Mouse (Mus musculus): Measurements from ENCODE around the gene Mmp13.
"Not testable (repeated sequence)": the region's sequence is repeated elsewhere in the genome, so short reads cannot be mapped to it uniquely, and the experiment has no call there.

The Mmp13 gene

DNA sequence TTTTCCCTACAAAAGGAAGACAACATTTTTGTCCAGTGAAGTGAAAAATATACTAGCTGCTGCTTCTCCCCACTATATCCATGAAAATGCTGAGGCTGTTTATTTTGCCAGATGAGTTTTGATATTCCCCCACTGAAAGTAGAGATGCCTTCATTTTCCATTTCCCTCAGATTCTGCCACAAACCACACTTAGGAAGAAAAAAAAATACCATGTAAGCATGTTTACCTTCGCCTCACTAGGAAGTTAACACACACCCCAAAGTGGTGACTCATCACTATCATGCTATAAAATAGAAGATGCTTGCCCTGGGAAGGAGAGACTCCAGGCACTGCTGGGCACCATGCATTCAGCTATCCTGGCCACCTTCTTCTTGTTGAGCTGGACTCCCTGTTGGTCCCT lies at the start of gene Mmp13:
Gene Mmp13, plus strand, starts transcription at position 301 of the 400 bp plus-strand sequence.
- DNase-seq (ENCODE audit: low spot score): no peak

GRCm38 (mm10) chr9:7238619-7239018 lies 33.7 kb upstream of the Mmp13 start:
- no peak for DNase-seq (ENCODE audit: low spot score)

DNA sequence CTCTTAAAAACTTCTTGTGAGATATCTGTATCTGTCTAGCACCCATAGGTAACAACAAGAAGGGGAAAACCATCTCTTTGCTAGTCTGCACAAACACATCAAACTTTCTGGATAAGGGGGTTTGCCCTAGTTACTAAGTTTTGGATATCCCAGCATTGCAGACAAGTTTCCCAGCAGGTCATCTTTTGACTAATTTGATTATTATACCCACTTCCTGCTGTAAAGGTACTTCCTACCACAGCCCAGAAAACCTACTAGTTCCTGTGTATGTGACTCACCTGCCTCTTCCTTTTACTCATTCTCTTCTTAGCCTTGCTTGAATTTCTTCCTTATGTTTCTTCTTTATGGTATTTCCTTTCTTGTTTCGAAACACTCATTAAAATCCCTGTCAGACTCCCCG lies 32.3 kb upstream of the Mmp13 start:
- DNase-seq (ENCODE audit: low spot score): no peak

DNA sequence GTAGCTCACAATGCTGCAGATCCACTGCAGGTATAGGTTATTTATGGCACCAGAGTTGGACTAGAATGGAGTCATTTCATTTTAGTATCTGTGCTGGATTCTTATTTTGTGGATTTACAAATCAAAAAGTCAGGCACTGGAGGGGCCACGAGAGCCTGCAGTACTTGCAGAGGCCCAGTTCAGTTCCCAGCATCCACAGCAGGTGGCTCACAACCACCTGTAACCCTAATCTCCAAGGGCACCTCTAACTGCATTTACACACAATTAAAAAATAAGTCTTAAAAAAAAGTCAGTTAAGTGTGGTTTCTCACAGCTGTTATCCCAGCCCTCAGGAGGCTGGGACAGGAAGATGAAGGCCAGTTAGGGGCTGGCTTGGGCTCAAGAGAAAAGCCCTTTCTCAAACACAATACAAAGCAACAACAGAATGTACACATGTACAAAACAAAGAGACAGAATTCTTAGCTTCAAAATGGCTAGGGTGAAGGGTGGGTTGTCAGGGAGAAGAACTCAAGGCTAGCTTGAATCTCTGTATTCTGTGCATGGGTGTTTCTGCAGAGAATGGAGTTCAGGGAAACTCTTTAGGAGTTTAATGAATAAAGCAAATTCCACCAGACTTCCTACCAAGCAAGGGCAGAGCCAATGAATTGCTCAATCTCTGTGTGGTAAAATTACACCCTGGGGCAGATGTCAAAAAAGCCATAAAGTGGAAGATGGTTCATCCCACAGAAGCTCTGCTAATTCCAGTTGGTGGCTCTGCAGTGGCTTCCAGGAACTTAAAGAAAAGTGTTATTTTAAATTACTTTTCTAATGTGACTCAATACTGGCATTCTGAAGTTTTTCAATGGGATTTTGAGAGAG lies 19.3 kb upstream of the Mmp13 start:
- no peak for DNase-seq (ENCODE audit: low spot score)

DNA sequence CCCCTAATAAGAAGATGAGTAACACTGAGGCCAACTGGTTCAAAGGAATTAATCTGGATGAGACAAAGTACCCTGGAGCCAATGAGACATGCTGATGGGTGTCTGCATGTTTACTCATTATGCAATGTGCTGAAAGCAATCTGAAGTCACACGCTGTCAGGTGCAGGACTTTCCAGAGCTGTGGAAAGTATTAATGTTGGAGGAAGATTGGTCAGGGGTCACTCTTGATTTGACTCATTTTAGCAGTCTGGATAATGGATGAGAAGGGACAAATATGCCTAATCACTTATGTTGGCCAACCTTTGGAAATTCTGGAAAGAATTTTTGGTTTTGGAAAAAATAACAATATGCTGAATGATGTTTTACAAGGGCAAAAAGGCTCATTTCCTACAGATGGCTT lies 10.6 kb upstream of the Mmp13 start:
- DNase-seq (ENCODE audit: low spot score): no peak

- DNase-seq (ENCODE audit: low spot score): peak; percentile 50
Measured at GRCm38 (mm10) chr9:7270071-7270470, 2.2 kb upstream of the Mmp13 start.

- no peak for DNase-seq (ENCODE audit: low spot score)
Measured at GRCm38 (mm10) chr9:7282565-7283302, 10.4 kb downstream of the Mmp13 start.

GRCm38 (mm10) chr9:7283303-7283684 lies 11.0 kb downstream of the Mmp13 start:
- not testable (repeated sequence) for DNase-seq (ENCODE audit: low spot score)

DNA sequence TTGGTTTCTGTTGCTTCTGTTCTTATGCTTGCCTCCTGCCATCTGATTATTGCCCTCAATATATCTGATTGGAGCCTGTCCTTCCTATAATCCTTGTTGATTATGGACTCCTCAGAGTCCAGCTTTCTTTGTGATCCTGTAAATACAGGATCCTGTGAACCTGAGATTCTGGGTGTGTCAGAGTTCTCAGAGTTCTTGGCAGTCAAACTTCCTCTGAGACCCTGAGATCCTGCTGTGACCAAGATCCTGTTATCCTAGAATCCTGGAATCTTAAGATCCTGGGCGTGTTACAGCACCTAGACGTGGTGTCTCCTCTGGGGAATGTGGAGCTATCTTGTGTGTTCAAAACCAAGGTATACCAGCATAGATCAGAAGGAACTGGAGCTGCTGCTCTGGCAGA lies 17.2 kb downstream of the Mmp13 start:
- DNase-seq (ENCODE audit: low spot score): no peak

DNA sequence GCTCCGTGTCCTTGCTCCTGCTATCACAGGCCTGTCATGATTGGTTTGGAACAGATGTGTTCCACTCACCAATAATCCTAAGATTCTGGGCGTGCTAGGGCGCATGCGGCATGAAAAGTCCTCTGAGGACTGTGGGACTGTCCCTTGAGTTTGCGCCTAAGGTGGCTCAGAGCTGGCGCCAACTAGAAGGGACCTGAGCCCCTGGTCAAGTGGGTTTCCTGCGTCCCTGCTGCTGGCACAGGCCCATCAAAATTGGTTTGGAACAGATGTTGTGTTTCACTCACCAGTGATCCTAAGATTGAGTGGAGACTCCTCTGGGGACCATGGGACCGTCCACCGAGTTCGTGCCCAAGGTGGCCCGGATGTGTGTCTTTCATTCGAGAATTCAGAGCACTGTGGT lies 17.6 kb downstream of the Mmp13 start:
- no peak for DNase-seq (ENCODE audit: low spot score)

- DNase-seq (ENCODE audit: low spot score): no peak
Measured at GRCm38 (mm10) chr9:7292132-7292531, 19.8 kb downstream of the Mmp13 start.

- peak; percentile 17 for DNase-seq (ENCODE audit: low spot score)
Measured at GRCm38 (mm10) chr9:7331847-7332246, 59.5 kb downstream of the Mmp13 start.

All from lung, postnatal 25 days (tissue).